Mouse (Mus musculus) Muller cell, postnatal 12 days (primary cell): Measurements from ENCODE around the gene Tnks1bp1.

ENCODE experiments used
- DNase-seq: peaks from one replicate; pipeline ENCODE4 v3.0.0-alpha.2; 2015; ENCODE audit errors: inconsistent ontology term

Gene Tnks1bp1

DNA sequence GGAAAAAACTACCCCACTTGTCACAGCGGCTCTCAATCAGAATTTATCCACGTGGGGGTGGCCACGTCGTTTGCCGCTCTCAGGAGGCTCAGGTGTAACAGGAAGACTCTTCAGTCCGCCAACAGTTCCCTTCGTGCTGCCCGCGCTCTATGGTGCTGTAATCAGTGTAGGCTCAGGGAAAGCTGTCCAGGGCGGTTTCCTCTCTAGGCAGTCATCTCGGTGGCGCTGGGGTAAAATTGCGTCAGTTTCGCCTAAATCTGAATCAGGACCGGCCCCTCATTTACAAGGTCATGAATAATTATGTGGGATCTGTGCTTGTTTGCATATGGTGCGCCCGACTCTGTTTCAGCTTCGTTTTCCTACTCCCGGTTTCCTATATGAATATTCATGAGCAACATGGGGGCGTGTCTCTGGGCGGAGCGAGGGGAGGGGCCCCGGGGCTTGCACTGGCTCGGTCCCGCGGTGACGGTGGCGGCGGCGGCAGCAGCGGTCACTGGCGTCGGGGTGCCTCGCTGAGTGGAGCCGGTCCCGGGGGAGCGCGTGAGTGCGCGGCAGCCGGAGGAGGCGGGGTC is at the start of gene Tnks1bp1:
Gene Tnks1bp1 (plus strand): TSS at position 427 of the 572 bp plus-strand sequence.
- peak; percentile 96 for DNase-seq

DNA sequence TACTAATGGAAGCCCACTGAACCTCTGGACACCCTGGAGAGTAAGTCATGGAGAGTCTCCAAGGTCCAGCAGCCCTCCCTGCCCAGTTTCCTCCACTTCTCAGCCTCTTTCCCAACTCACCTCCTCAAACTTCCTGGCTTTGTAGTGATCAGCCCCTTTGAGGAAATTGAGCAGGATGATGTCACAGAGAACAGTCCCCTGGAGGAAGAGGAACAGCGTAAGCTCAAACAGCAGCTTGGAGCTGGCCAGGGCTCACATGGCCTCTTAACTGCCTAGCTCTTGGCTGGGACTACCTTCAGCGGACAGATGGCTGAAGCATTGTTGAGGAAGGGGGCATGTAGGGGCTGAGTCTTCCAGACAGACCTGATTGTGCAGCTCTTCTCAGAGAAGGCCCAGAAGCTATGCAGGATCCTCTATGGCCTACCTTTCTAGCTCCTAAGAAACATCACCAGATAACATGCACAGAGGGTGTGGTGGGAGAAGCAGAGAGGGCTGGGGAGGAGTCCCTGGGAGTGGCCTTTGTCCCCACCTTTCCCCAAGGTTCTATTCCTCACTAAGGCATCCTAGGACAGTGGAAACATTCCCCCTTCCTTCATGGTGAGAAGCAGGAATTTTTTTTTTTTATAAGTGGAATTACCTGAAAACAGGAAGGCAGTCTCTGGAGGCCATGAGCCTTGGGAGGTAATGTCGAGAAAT is 48.2 kb upstream of the Tnks1bp1 start:
- DNase-seq: no peak

DNA sequence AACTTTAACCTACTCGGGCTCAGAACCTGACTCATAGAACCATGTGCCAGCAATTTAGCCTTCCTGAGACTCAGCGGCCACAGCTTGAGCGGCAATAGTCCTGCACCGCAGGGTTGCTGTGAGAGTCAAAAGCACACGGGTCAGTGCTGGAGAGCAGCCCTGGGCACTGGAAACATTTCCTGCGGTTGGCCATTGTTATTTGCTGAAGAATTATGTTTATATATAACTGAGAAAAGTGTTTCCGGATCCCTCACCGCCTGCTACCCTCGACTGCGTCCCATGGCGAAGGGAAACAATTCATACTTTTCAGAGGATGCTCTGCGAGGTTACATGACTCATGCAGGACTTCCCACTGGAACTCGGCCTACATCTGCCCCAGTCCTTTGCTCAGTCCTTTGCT is 46.3 kb upstream of the Tnks1bp1 start:
- DNase-seq: peak; percentile 83

DNA sequence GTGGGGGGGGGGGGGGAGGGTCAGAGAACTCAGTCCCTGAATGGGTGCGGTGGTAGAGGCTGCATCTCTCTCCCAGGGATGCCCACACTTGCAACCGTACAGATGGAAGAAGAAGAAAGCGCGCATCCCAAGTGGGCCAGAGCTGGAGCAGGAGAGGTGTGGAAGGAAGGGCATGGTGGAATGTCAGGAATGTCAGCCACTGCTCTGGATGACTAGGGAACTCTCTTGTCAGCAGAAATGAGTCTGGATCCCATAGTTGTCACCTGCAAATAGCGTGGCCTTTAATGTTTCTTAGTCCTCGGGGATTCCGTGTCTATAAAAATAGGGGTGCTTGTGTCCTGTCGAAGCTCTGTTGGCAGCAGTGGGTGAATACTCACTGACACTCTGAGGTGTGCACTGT is 45.2 kb upstream of the Tnks1bp1 start:
- DNase-seq: peak; percentile 34

DNA sequence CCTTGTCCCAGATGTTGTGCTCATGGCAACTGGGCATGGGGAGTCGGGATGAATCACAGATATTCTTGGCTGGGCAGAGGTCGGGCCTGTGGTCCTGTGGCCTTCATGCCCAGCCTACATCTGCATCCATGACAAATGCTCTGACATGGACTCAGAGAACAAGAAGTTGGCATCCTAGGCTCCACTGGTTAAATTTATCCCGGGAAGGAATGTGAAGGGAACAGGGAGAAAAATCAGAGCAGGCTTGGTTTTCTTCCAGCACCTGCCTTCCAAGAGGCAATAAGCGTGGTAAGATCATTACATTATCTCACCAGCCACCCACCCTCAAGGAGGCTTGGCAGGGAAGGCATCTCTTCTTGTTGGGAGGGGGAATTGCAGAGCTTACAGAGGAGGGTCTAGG is 43.5 kb upstream of the Tnks1bp1 start:
- no peak for DNase-seq

DNA sequence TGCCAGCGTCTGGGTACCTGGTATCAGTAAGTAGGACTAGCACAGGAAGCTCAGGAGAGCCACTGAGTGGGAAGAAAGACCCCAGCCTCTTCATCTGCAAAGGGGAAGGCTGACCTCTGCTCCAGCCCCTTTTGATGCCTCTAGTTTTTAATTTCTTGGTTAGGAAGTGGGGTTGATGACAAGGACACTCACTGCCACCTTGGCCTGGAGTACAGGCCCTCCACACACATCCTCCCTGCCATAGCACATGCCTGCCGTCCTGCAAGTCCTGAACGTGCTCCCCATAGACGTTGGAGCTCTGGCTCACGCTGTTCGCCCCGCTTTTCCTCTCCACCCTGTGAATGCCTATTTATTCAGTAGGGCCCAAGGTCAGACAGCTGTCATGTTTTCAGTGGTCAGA is 41.2 kb upstream of the Tnks1bp1 start:
- no peak for DNase-seq

DNA sequence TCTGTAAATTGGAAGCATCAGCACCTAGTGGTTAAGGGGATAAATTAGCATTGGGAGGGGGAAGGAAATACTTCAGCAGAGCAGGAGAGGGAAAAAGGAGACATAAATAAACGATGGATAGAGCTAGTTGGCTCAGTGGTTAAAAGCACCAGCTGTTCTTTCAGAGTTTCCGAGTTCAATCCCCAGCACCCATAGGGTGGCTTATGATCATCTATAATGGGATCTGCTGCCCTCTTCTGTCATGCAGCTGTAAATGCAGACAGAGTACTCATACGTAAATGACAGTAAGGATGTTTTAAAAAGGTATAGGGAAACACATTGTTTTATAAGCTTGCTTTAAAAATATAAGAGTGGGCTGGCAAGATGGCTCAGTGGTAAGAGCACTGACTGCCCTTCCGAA is 40.1 kb upstream of the Tnks1bp1 start:
- DNase-seq: peak; percentile 5

DNA sequence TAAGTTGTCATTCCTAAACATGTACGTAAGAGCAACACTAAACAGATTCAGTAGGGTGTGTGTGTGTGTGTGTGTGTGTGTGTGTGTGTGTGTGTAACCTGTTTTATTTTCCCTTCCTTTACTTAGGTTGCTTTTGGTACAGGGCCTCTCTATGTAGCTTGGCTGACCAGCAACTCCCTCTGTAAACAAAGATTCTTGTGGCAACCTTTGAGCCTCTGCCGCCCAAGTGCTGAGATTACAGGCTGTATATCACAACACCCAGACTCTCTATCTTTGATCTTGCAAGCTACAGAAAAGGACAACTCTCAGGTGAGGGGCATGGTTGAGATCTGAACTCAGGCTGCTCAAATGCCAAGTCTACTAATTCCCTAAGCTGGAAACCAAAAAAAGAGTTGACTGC is 38.6 kb upstream of the Tnks1bp1 start:
- no peak for DNase-seq

DNA sequence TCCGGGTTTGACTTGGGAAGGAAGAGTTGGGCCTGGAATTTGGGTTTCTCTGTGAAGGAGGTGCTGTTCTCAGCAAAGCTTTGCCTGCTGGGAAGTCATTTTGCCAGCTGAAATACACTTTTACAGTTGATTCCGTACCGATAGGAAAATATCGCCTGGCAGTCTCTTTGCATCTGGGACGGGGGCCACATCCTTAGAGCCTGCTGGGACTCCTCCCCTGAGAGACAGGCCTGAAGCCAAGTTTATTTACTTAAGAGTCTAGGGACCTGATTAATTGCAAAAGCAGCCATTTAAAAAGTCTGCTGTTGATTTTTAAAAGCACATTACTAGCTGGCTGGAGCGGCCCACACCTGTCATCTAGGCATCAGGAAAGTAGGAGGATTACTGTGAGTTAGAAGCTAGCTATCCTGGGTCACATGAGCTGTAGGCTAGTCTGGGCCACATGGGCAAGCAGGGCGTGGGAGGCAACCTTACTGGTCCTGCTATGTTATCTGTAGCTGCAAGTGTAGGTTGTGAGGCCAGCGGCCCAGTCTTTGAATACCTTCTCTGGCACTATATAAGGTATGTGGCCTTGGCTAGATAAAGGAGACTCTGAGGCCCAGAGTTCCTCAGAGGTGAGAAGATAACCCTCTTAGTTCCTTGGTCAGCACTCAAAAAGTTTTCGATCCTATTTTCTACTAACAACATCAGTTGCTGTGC is 35.8 kb upstream of the Tnks1bp1 start:
- no peak for DNase-seq

DNA sequence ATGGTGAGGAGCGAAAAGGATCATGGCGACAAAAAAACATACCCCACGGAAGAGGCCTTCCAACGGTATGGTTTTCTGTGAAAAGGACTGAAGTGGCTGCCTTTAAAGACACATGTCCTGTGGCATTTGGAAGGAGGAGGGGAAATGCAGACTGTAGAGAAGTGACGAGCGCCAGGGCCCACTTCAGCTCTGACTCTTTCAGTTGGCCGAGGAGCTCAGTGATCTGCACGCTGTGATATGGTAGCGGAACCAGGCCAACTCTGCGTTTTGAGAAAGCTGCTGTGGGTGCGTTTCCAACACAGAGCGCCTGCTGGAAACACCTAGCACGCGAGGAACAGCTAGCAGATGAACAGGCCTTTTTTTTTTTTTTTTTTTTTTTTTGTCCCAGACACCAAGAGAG is 35.1 kb upstream of the Tnks1bp1 start:
- DNase-seq: no peak

DNA sequence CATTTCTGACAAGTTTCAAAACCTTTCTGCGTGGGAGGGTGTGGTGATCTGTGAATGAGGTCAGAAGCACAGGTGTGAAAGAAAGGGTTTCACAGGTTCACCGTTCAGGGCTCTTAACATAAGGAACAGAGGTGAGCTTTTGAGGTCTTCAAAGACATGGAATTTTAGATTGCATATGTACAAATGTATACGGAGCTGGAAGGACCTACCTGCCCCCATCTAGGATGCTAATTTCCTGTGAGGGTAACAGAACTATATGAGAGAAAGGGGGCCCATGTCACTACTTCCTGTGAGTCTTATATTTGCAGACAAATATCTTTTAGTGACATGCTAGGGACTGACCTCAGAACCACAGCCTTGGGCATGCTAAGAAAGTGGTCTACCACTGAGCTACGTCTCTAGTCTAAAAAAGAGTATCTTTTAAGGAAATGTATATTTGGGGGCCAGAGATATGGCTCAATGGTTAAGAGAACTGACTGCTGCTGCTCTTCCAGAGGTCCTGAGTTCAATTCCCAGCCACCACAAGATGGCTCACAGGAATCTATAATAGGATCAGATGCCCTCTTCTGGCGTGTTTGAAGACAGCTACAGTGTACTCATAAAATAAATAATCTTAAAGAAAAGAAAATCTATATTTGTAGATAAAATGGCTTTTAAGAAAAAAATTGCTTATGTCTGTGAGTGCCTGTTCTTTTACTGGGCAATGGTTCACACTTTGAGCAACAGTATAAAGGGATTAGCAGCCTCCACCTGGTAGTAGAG is 33.8 kb upstream of the Tnks1bp1 start:
- no peak for DNase-seq

DNA sequence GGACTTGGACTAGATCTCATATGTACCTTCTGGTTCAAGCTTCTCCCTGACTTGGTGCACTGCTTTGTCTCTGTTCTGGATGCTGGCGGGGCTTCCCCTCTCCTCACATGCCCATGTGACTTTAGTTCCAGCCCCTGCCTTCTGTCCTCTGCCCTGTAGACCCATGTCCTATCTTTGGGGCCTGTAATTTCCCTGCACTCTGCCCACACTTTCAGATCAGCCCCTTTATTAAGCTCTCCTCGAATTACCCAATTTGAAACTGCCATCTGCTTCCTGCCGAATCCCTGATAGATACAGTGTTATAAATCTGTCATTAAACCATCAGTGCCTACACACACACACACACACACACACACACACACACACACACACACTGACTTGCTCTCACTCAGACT is 33.2 kb upstream of the Tnks1bp1 start:
- no peak for DNase-seq

DNA sequence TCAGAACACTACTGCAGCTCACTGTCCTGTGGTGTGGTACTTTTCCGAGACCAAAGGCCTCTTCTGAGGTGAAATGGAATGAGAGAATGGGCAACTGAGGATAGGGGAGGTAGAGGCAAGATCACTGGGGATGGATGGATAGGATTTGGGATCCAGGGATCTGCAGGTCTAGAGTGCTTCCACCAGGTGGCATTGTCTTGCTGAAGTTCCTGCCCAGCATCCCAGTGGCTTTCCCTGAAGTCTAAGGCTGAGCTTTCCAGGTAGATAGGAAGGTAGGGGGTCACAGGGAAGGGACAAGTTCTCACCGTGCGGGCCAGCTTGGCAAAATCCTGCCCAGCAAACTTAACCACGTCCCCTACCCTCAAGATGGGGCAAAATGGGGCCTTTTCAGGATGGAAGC is 25.8 kb upstream of the Tnks1bp1 start:
- peak; percentile 17 for DNase-seq

DNA sequence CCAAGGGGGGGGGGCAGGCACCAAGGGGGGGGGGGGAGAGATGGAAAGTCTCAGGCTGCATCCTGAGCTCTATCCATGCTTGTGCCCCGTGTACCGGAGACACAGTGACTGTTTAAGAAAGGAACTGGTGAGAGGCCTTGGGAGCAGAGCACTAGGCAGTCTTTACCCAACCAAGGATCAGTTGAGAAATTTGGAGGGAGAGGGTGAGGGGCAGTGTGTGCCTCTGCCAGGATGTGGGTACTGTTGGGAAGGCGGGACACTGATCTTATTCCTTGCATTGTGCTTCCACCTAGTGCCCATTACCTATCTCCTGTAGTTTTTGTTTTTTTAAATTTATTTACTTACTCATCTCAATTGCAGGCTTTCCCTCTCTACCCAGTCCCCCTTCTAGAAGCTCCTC is 21.6 kb upstream of the Tnks1bp1 start:
- DNase-seq: no peak

DNA sequence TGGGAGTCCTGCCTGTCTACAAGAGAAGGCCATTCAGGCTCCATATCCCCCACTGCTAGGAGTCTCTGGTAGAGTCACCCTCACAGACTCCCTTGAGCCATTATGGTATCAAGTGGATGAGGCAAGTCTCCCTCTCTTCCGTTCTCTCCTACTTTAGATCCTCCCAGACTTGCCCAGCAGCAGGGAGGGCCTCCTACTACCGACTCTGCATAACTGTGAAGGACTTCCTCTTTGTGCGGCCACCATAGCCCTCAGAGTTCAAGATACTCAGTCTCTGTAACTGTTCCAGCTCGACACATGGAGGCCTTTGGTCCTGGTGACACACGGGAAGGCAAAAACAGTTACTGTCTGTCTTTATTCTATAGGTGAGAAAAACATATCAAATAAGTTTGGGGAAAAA is 20.5 kb upstream of the Tnks1bp1 start:
- no peak for DNase-seq

DNA sequence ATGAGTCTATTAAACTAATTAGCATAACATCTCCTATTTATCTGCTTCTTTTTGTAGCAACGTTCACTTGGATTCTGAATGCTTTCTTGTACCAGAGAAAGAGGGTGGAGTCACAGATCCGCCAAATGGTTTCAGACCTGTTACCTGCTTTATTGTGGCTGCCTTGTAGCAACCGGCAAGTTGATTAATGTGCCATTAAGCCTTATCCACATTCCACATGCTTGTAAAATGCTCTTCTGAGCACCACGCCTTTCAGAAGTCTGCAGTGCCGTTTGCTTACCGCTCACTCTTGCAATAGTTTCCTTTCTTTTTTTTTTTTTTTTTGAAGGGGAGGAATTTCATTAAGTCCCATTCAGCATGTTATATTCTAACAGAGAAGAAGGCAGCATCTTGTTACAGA is 17.9 kb upstream of the Tnks1bp1 start:
- no peak for DNase-seq

DNA sequence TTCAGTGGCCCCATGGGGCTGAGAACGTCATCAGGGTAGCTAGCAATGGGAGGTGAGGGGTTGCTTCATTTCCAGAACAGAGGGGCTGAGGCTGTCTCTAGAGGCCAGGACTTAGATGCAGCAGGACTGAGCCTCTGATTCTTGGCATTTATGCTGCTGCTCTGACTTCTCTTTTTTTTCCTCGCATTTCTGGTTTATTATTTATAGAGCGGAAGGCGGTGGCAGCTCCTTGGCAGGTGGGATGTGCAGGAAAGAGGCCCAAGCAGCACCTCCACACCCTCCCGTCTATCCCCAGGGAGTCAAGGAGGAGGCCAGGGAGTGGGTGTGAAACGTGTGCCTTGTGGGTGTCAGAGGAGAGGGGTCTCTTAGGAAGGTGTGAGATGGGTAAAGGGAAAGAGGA is 16.8 kb upstream of the Tnks1bp1 start:
- no peak for DNase-seq

DNA sequence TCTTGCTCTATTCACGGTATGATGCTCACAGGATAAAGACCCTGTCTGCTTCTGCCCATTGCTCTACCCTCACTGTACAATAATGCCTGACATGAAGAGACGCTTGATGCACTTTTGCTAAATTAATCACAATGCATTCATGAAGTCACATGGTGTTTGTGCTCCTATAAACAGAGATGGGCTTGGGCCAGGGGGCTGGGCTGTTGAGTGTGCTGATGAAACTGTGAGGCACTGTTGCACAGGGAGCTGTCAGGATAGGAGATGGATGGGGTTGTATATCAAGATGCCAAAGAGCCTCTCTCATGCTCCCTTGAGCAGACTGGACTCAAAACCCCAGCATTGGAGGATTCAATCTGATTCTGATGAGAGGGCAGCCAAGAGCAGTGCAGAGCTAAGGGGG is 14.7 kb upstream of the Tnks1bp1 start:
- no peak for DNase-seq

DNA sequence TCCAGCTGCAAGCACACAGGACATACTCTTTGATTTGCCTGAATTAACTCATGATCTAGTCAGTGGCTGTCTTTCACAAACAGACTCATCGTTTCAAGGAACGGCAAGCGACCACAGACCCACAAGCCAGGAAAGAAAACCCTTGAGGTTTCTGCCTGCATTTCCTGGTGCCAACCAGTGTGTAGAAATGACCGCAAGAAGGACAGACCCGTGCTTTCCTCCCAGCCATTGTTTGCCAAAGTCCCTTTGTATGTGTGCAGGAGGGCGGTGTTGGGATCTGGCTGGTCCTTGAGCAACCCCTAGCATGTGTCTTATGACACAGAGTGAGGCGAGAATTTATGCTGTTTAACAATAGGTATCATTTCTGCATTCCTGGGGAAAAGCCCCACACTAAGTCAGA is 13.7 kb upstream of the Tnks1bp1 start:
- DNase-seq: no peak

DNA sequence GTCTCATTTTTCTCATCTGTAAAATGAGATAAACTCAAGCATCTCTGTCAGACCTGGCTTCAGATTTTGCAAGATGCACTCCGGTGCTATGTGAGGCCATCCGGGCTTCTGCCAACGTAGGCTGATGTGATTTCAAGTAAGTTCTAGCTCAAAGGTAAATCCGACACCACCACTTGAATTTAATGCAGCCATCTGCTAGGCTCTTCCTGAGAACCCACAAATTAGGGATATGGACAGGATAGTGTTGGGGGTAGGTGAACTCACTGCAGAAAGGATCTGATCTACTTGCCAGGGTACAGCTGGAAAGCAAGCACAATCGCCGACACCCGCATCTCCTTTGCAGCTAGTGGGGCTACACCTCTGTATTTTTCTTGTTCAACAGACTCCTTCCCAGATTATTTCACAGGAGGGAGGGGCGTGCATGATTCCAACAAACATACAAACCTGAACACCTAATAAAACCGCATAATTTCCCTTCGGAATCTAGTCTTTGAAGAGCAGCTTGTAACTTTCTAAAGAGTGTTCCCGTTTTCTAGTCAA is 11.2 kb upstream of the Tnks1bp1 start:
- DNase-seq: no peak

DNA sequence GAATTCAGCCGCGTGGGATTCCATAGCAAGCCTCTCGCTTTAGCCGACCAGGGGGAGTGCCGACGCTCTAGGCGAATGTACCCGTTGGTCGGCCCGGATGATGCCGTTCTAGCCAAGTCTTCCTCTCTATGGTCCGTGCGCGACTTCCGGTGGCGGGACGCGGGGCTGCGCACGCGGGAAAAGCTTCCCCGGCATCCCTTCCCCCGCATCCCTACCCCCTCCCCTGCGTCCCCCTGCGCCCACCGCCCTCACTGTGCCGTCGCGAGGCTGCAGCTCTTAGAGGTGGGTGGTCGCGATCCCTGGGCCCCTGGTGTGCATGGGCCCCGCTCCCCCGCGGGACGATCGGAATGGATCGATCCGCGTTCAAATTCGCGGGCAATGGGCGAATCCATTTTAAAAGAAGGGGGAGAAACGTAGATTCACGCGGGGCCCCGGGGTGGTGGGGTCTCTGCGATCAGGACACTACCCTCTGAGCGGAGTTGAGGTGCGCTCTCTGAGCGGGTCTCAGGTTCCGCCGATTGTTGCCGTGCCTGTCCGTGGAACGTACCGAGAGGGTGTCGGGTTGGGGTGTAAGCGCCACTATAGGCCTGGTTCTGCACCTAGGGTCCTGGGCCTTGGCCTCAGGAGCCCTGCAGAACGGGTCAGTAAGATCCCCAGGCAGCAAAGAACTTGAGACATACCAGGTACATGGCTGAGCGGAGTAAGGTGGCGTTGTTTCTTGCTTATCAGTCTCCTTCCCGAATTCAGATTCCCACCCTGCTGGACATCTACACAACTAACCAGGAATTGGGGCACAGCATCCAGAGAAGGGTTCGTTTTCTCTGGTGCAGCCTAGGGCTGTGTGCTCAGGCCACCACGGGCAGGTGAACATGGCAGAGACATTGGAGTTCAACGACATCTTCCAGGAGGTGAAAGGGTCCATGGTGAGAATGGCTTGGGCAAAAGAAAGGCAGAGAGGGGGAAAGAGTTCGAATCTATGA is 10.5 kb upstream of the Tnks1bp1 start, which contains the start of the genes Ssrp1 and P2rx3:
Gene Ssrp1 (plus strand): TSS at position 188 of the 980 bp plus-strand sequence.
Gene P2rx3 (minus strand): TSS at position 416 of the 980 bp plus-strand sequence.
- DNase-seq: peak; percentile 92
